In the genomic region with DNA sequence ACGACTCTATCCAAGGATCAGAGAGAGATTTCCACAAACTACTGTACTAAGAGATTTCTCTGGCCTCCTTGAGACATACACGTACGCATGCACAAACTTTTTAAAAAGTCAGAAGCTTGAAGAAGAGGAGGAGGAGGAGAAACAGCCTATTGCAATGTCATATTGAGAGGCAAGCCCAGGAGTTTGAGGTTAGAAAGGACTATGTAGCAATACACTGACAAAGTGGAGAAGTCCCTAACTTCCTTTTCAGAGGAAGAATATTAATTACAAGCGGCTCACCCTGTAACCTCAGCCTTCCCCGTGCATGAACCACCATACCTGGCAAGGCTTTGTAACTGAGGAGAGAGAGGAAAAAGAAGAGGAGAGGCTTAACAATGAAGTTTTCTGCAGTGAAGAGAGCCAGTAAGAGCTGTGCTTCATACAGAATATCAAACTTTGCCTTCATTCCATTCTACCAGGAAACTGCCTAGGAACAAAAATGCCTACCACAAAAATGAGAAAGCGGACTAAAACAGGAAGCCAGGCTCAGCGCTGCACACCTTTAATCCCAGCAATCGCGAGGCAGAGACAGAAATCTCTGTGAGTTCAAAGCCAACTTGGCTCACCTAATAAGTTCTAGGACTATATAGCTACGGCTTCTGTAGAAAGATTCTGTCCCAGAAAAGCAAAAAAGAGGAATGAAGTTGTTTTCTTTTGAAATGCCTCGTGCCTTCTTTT, we compare ENCODE assay signal across 8 mouse cellular contexts. TPM values are rescaled to one million over a fixed set of nuclear protein-coding genes. Genes with fewer than 3 reads are reported as not detected.
A peak's percentile ranks its signal among the peaks of the same experiment; 100 is the strongest.
DNase-seq lines count a peak whose midpoint lies in the region; ATAC-seq and TF ChIP-seq lines count a peak whose summit lies in the region.

No protein-coding gene starts in this region.

- intact Hi-C loops in heart, postnatal 36 days (cut with DNase I) = loop anchor here (2.0 to 5.0 kb wide), 2 partner anchors 29 to 233 kb away; a partner anchor contains a TSS

- H3K9me3 ChIP-seq in heart, postnatal 0 days (replicated peaks; ENCODE audit: control insufficient read depth, low read length) = no peaks in the 10 kb centered on the region
- no peaks in the 10 kb centered on the region for H3K9me3 ChIP-seq in hindbrain, postnatal 0 days (ENCODE audit: low read length)
- no peaks in the 10 kb centered on the region for H3K9me3 ChIP-seq in midbrain, embryonic 15.5 days

- peak overlapping the region; percentile 74 for H3K27ac ChIP-seq in heart, postnatal 0 days (ENCODE audit: low read depth)
- H3K27ac ChIP-seq in hindbrain, postnatal 0 days = no peak overlapping the region
- H3K27ac ChIP-seq in midbrain, embryonic 15.5 days = no peak overlapping the region

- peaks cover 14% of the 10 kb centered on the region for H3K4me1 ChIP-seq in heart, postnatal 0 days (ENCODE audit: control insufficient read depth, insufficient read depth)
- H3K4me1 ChIP-seq in hindbrain, postnatal 0 days (ENCODE audit: insufficient read depth, low read length) = peaks cover 9% of the 10 kb centered on the region
- H3K4me1 ChIP-seq in midbrain, embryonic 15.5 days = peaks cover 35% of the 10 kb centered on the region

- 27% methylated on average over 11 of the region's 11 CpGs for WGBS in heart, postnatal 0 days
- WGBS in hindbrain, postnatal 0 days = 29% methylated on average over 11 of the region's 11 CpGs
- WGBS in midbrain, embryonic 15.5 days = 30% methylated on average over 11 of the region's 11 CpGs

- peak overlapping the region; percentile 75 for H3K4me3 ChIP-seq in heart, postnatal 0 days (ENCODE audit: low read depth, low read length)
- H3K4me3 ChIP-seq in hindbrain, postnatal 0 days (ENCODE audit: low read length) = peak overlapping the region; percentile 80
- H3K4me3 ChIP-seq in midbrain, embryonic 15.5 days = peak overlapping the region; percentile 81

- H3K27me3 ChIP-seq in heart, postnatal 0 days (ENCODE audit: control insufficient read depth, insufficient read depth, low read length) = no peaks in the 10 kb centered on the region
- H3K27me3 ChIP-seq in hindbrain, postnatal 0 days (ENCODE audit: insufficient read depth, low read length) = no peaks in the 10 kb centered on the region
- no peaks in the 10 kb centered on the region for H3K27me3 ChIP-seq in midbrain, embryonic 15.5 days (replicated peaks)

- TF ChIP-seq CTCF in heart, postnatal 0 days (IDR thresholded peaks at IDR 0.05; ENCODE audit: low read depth) = no peak
- TF ChIP-seq CTCF in hindbrain, postnatal 0 days (IDR thresholded peaks at IDR 0.05; ENCODE audit: low read depth) = no peak

- H3K36me3 ChIP-seq in heart, postnatal 0 days (replicated peaks; ENCODE audit: control insufficient read depth, insufficient read depth, low read length) = 0 out of 2 replicates have a peak, but pooled peaks cover 5% of the 10 kb centered on the region
- no peaks in the 10 kb centered on the region for H3K36me3 ChIP-seq in hindbrain, postnatal 0 days (ENCODE audit: insufficient read depth, low read length)
- 0 out of 2 replicates have a peak, but pooled peaks cover 3% of the 10 kb centered on the region for H3K36me3 ChIP-seq in midbrain, embryonic 15.5 days (replicated peaks)

- H3K4me2 ChIP-seq in heart, postnatal 0 days (ENCODE audit: low read depth, low read length) = peak overlapping the region; percentile 100
- H3K4me2 ChIP-seq in hindbrain, postnatal 0 days (ENCODE audit: low read depth, low read length) = peak overlapping the region; percentile 69
- H3K4me2 ChIP-seq in midbrain, embryonic 15.5 days = peak overlapping the region; percentile 79

- ATAC-seq in heart, postnatal 0 days (ENCODE audit: insufficient read depth, low read depth) = no peak
- ATAC-seq in hindbrain, postnatal 0 days = no peak
- no peak for ATAC-seq in midbrain, embryonic 15.5 days (replicated peaks)

- no peak for DNase-seq in heart, postnatal 0 days (ENCODE audit: low spot score)
- no peak for DNase-seq in heart, postnatal 36 days
- DNase-seq in Muller cell, postnatal 12 days (ENCODE audit: inconsistent ontology term) = peak; percentile 6
- DNase-seq in hindbrain, postnatal 0 days (ENCODE audit: low spot score) = no peak
- no peak for DNase-seq in layer of hippocampus, postnatal 14 days (ENCODE audit: low spot score in 2 of 2)
- DNase-seq in right cerebral cortex, postnatal 4 days = no peak
- DNase-seq in adrenal gland, postnatal 4 days (ENCODE audit: low spot score in 2 of 2) = no peak

- peak overlapping the region; percentile 71 for H3K9ac ChIP-seq in heart, postnatal 0 days (replicated peaks; ENCODE audit: low read depth, low read length)
- H3K9ac ChIP-seq in hindbrain, postnatal 0 days (replicated peaks; ENCODE audit: low read length) = no peak overlapping the region
- no peak overlapping the region for H3K9ac ChIP-seq in midbrain, embryonic 15.5 days

- TF ChIP-seq EP300 in heart, postnatal 0 days (IDR thresholded peaks at IDR 0.05; ENCODE audit: low read depth) = no peak

RNA-seq across cellular contexts. Expression of a gene that starts 0.5 kb away (rescaled TPM):
- total RNA-seq in heart, postnatal 0 days (2014; rRNA removed; ENCODE audit: low replicate concordance) = 12.4 and 21.9 TPM in 2 replicates
- polyA plus RNA-seq in heart, postnatal 0 days (2015; fragmentation: Nextera tagmentation; extraction: Ambion mirVana) = 4.6 and 5.1 TPM in 2 replicates
- 1 to 10 TPM; 5.0 to 5.3 TPM for total RNA-seq in heart, postnatal 36 days (2021)
- total RNA-seq in hindbrain, postnatal 0 days (2014; rRNA removed) = 28.8 and 35.2 TPM in 2 replicates
- 8.7 and 11.3 TPM in 2 replicates for polyA plus RNA-seq in hindbrain, postnatal 0 days (2015; fragmentation: Nextera tagmentation; extraction: Ambion mirVana)
- polyA plus RNA-seq in midbrain, embryonic 15.5 days (2015; fragmentation: Nextera tagmentation; extraction: Ambion mirVana) = 10.6 and 12.7 TPM in 2 replicates
- total RNA-seq in layer of hippocampus, postnatal 14 days (2021) = 10 to 100 TPM; 14.0 to 15.8 TPM
- total RNA-seq in adrenal gland, postnatal 4 days (2021) = 10 to 100 TPM; 15.9 to 16.7 TPM

RNA-seq across cellular contexts. Expression of a gene that starts 28.2 kb away (rescaled TPM):
- 22.8 and 42.1 TPM in 2 replicates for total RNA-seq in heart, postnatal 0 days (2014; rRNA removed; ENCODE audit: low replicate concordance)
- 19.0 and 19.1 TPM in 2 replicates for polyA plus RNA-seq in heart, postnatal 0 days (2015; fragmentation: Nextera tagmentation; extraction: Ambion mirVana)
- total RNA-seq in heart, postnatal 36 days (2021) = 10 to 100 TPM; 31.4 to 36.3 TPM
- total RNA-seq in hindbrain, postnatal 0 days (2014; rRNA removed) = 16.7 and 17.7 TPM in 2 replicates
- polyA plus RNA-seq in hindbrain, postnatal 0 days (2015; fragmentation: Nextera tagmentation; extraction: Ambion mirVana) = 10.7 and 12.1 TPM in 2 replicates
- 16.0 and 17.5 TPM in 2 replicates for polyA plus RNA-seq in midbrain, embryonic 15.5 days (2015; fragmentation: Nextera tagmentation; extraction: Ambion mirVana)
- 10 to 100 TPM; 31.6 to 32.1 TPM for total RNA-seq in layer of hippocampus, postnatal 14 days (2021)
- 10 to 100 TPM; 46.9 to 48.3 TPM for total RNA-seq in adrenal gland, postnatal 4 days (2021)

RNA-seq across cellular contexts. Expression of a gene that starts 34.7 kb away (rescaled TPM):
- total RNA-seq in heart, postnatal 0 days (2014; rRNA removed; ENCODE audit: low replicate concordance) = not detected in 2 replicates
- 0.04 TPM in 1 of 2 replicates, not detected in the other for polyA plus RNA-seq in heart, postnatal 0 days (2015; fragmentation: Nextera tagmentation; extraction: Ambion mirVana)
- total RNA-seq in heart, postnatal 36 days (2021) = not detected
- 0.11 and 0.16 TPM in 2 replicates for total RNA-seq in hindbrain, postnatal 0 days (2014; rRNA removed)
- polyA plus RNA-seq in hindbrain, postnatal 0 days (2015; fragmentation: Nextera tagmentation; extraction: Ambion mirVana) = not detected in 2 replicates
- 0.09 TPM in 1 of 2 replicates, not detected in the other for polyA plus RNA-seq in midbrain, embryonic 15.5 days (2015; fragmentation: Nextera tagmentation; extraction: Ambion mirVana)
- under 1 TPM in 1 of 2 experiments, not detected in 1; 0.12 TPM for total RNA-seq in layer of hippocampus, postnatal 14 days (2021)
- not detected for total RNA-seq in adrenal gland, postnatal 4 days (2021)

RNA-seq across cellular contexts. Expression of a gene that starts 37.7 kb away (rescaled TPM):
- 158 and 228 TPM in 2 replicates for total RNA-seq in heart, postnatal 0 days (2014; rRNA removed; ENCODE audit: low replicate concordance)
- polyA plus RNA-seq in heart, postnatal 0 days (2015; fragmentation: Nextera tagmentation; extraction: Ambion mirVana) = 300 and 309 TPM in 2 replicates
- total RNA-seq in heart, postnatal 36 days (2021) = 100 to 1,000 TPM; 139 to 166 TPM
- 18.6 and 29.1 TPM in 2 replicates for total RNA-seq in hindbrain, postnatal 0 days (2014; rRNA removed)
- polyA plus RNA-seq in hindbrain, postnatal 0 days (2015; fragmentation: Nextera tagmentation; extraction: Ambion mirVana) = 31.2 and 33.9 TPM in 2 replicates
- polyA plus RNA-seq in midbrain, embryonic 15.5 days (2015; fragmentation: Nextera tagmentation; extraction: Ambion mirVana) = 11.8 and 13.4 TPM in 2 replicates
- total RNA-seq in layer of hippocampus, postnatal 14 days (2021) = 10 to 100 TPM; 15.0 to 15.3 TPM
- 10 to 100 TPM; 31.3 to 32.8 TPM for total RNA-seq in adrenal gland, postnatal 4 days (2021)

RNA-seq across cellular contexts. Expression of a gene that starts 59.4 kb away (rescaled TPM):
- total RNA-seq in heart, postnatal 0 days (2014; rRNA removed; ENCODE audit: low replicate concordance) = 71.5 and 122 TPM in 2 replicates
- 137 and 142 TPM in 2 replicates for polyA plus RNA-seq in heart, postnatal 0 days (2015; fragmentation: Nextera tagmentation; extraction: Ambion mirVana)
- 10 to 100 TPM; 75.0 to 91.8 TPM for total RNA-seq in heart, postnatal 36 days (2021)
- 177 and 178 TPM in 2 replicates for total RNA-seq in hindbrain, postnatal 0 days (2014; rRNA removed)
- 160 and 172 TPM in 2 replicates for polyA plus RNA-seq in hindbrain, postnatal 0 days (2015; fragmentation: Nextera tagmentation; extraction: Ambion mirVana)
- polyA plus RNA-seq in midbrain, embryonic 15.5 days (2015; fragmentation: Nextera tagmentation; extraction: Ambion mirVana) = 69.7 and 83.0 TPM in 2 replicates
- 10 to 100 TPM; 20.7 to 23.9 TPM for total RNA-seq in layer of hippocampus, postnatal 14 days (2021)
- total RNA-seq in adrenal gland, postnatal 4 days (2021) = 10 to 100 TPM; 21.4 to 36.5 TPM
